Mouse (Mus musculus): ENCODE measurements around the gene Trpm3. TPM values are rescaled to one million over a fixed set of nuclear protein-coding genes. Genes with fewer than 3 reads are reported as not detected.

The Trpm3 gene
- total and polyA plus RNA-seq, 2 experiments from 2014 or later: 0.52 to 0.95 TPM

DNA sequence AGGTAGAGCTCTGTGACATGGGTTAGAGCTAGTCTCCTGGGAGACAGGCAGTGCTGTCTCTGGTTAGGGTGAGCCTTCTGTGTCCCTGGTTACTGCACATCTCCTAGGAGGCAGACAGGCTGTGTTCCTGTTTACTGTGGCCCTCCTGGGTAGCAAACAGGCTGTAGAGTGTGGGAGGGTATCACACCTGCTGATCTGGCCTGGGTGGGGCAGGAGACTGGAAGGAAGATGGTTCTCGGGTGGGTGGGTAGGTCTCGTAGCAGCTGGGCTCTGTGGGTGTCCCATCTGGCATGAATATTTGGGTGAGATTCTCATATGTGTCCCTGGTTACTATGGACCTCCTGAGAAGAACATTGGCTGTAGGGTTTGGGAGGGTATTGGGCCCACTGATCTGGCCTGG lies 658.1 kb downstream of the Trpm3 start:
- Histone ChIP-seq H3K27me3 (ENCODE audit: control insufficient read depth, insufficient read depth, low read length) (no peaks in the 10 kb centered on the region), H3K27ac (ENCODE audit: low read depth) (no peak overlapping the region), H3K36me3 (replicated peaks; ENCODE audit: control insufficient read depth, insufficient read depth, low read length) (no peaks in the 10 kb centered on the region), H3K9me3 (replicated peaks; ENCODE audit: control insufficient read depth, low read length) (no peaks in the 10 kb centered on the region), H3K4me3 (ENCODE audit: low read depth, low read length) (no peak overlapping the region), H3K4me1 (ENCODE audit: control insufficient read depth, insufficient read depth) (no peaks in the 10 kb centered on the region), H3K9ac (replicated peaks; ENCODE audit: low read depth, low read length) (no peak overlapping the region), H3K4me2 (ENCODE audit: low read depth, low read length) (no peak overlapping the region)
- ATAC-seq (ENCODE audit: insufficient read depth, low read depth) (no peak), DNase-seq (ENCODE audit: low spot score) (no peak)
- TF ChIP-seq EP300 (IDR thresholded peaks at IDR 0.05; ENCODE audit: low read depth) (no peak), CTCF (IDR thresholded peaks at IDR 0.05; ENCODE audit: low read depth) (no peak)
- 91% methylated on average over 2 of the region's 2 CpGs for WGBS

DNA sequence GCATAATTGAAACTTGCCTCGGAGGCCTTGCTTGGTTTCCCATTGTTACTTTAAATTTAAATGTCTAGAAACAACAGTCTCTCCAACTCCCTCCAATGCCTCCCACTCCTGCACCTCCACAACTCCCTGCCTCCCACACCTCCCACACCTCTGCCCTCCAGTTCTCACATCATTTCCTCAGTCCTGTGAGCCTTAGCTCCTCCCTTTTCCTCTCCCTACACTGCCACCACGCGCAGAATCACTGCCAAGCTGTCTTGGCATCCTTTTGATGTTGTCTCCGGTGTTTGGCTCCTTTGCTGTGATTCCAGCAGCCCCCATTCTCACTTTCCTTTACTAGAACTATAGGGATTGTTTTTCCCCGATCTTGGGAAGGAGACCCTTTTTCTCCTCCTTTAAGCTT lies 661.6 kb downstream of the Trpm3 start:
- no peaks in the 10 kb centered on the region for H3K4me1 ChIP-seq (ENCODE audit: control insufficient read depth, insufficient read depth)
- H3K9me3 ChIP-seq (replicated peaks; ENCODE audit: control insufficient read depth, low read length): no peaks in the 10 kb centered on the region
- no peak overlapping the region for H3K4me2 ChIP-seq (ENCODE audit: low read depth, low read length)
- no peaks in the 10 kb centered on the region for H3K36me3 ChIP-seq (replicated peaks; ENCODE audit: control insufficient read depth, insufficient read depth, low read length)
- no peak overlapping the region for H3K4me3 ChIP-seq (ENCODE audit: low read depth, low read length)
- no peak overlapping the region for H3K9ac ChIP-seq (replicated peaks; ENCODE audit: low read depth, low read length)
- WGBS: 24% methylated on average over 5 of the region's 5 CpGs
- DNase-seq (ENCODE audit: low spot score): no peak
- no peak overlapping the region for H3K27ac ChIP-seq (ENCODE audit: low read depth)
- no peak for ATAC-seq (ENCODE audit: insufficient read depth, low read depth)
- H3K27me3 ChIP-seq (ENCODE audit: control insufficient read depth, insufficient read depth, low read length): no peaks in the 10 kb centered on the region
- no peak for TF ChIP-seq CTCF (IDR thresholded peaks at IDR 0.05; ENCODE audit: low read depth)
- TF ChIP-seq EP300 (IDR thresholded peaks at IDR 0.05; ENCODE audit: low read depth): no peak

DNA sequence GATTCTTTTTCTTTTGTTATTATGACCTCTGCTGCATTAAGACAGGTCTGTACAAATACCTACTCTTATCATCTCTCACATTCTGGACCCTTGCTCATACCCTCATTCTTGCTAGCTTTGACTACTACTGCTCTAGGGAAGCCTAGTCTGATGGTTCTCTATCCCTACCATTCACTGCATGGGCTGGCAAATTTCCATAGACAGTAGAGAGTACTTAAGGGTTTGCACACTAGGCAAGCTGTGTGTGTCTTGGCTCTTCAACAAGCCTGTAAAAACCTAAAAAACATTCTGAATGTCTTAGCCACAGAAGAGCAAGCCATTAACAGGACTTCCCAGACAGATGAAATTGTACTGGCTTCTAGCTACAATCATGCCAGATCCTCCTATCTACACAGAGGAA lies 664.5 kb downstream of the Trpm3 start:
- H3K27ac ChIP-seq (ENCODE audit: low read depth): no peak overlapping the region
- no peak overlapping the region for H3K9ac ChIP-seq (replicated peaks; ENCODE audit: low read depth, low read length)
- DNase-seq (ENCODE audit: low spot score) (no peak), ATAC-seq (ENCODE audit: insufficient read depth, low read depth) (no peak)
- no peak overlapping the region for H3K4me3 ChIP-seq (ENCODE audit: low read depth, low read length)
- H3K36me3 ChIP-seq (replicated peaks; ENCODE audit: control insufficient read depth, insufficient read depth, low read length): no peaks in the 10 kb centered on the region
- no peak for TF ChIP-seq CTCF (IDR thresholded peaks at IDR 0.05; ENCODE audit: low read depth)
- no peak for TF ChIP-seq EP300 (IDR thresholded peaks at IDR 0.05; ENCODE audit: low read depth)
- no peak overlapping the region for H3K4me2 ChIP-seq (ENCODE audit: low read depth, low read length)
- H3K9me3 ChIP-seq (replicated peaks; ENCODE audit: control insufficient read depth, low read length): no peaks in the 10 kb centered on the region
- H3K4me1 ChIP-seq (ENCODE audit: control insufficient read depth, insufficient read depth): no peaks in the 10 kb centered on the region
- no peaks in the 10 kb centered on the region for H3K27me3 ChIP-seq (ENCODE audit: control insufficient read depth, insufficient read depth, low read length)

DNA sequence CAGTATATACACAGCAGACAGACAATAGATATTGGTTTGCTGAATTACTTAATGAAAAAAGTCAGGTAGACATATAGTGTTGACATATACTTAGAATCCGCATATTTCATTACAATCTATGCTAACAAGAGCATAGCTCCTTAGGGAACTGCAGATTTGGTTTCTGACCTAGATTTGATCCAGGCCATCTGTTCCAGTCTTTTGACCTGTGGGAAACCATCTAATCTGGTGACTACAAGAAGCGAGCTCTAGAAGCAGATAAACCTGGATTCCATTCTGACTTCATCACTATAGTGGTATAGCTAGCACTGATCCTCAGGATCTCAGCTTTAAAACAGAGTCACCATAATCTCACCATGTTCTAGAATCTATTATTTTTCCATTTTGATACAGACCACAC lies 665.5 kb downstream of the Trpm3 start:
- 38% methylated on average over 2 of the region's 2 CpGs for WGBS
- ATAC-seq (ENCODE audit: insufficient read depth, low read depth) (no peak), DNase-seq (ENCODE audit: low spot score) (no peak)
- no peaks in the 10 kb centered on the region for H3K36me3 ChIP-seq (replicated peaks; ENCODE audit: control insufficient read depth, insufficient read depth, low read length)
- no peaks in the 10 kb centered on the region for H3K4me1 ChIP-seq (ENCODE audit: control insufficient read depth, insufficient read depth)
- H3K4me2 ChIP-seq (ENCODE audit: low read depth, low read length): no peak overlapping the region
- no peak overlapping the region for H3K4me3 ChIP-seq (ENCODE audit: low read depth, low read length)
- H3K9me3 ChIP-seq (replicated peaks; ENCODE audit: control insufficient read depth, low read length): no peaks in the 10 kb centered on the region
- no peak overlapping the region for H3K9ac ChIP-seq (replicated peaks; ENCODE audit: low read depth, low read length)
- no peaks in the 10 kb centered on the region for H3K27me3 ChIP-seq (ENCODE audit: control insufficient read depth, insufficient read depth, low read length)
- H3K27ac ChIP-seq (ENCODE audit: low read depth): no peak overlapping the region
- TF ChIP-seq CTCF (IDR thresholded peaks at IDR 0.05; ENCODE audit: low read depth): no peak
- TF ChIP-seq EP300 (IDR thresholded peaks at IDR 0.05; ENCODE audit: low read depth): no peak

DNA sequence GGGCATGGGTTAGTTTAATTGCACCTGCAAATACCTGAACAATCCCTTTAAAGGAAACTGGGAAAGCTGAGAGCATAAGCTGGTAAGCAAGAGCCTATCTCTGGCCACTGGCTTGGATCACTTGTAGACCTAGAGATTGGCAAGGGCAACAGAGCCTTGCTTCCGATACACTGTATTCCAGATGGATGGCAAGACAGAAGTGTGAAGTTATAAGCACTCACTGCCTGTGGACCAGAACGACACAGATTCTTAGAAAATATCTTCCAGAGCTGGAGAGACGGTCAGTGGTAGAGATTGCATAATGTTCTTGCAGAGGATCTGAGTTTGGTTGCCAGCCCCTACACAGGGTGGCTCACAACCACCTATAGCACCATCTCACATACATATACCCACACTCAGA lies 671.4 kb downstream of the Trpm3 start:
- H3K4me1 ChIP-seq (ENCODE audit: control insufficient read depth, insufficient read depth): no peaks in the 10 kb centered on the region
- 83% methylated on average over 3 of the region's 3 CpGs for WGBS
- no peak for TF ChIP-seq EP300 (IDR thresholded peaks at IDR 0.05; ENCODE audit: low read depth)
- H3K9me3 ChIP-seq (replicated peaks; ENCODE audit: control insufficient read depth, low read length): no peaks in the 10 kb centered on the region
- H3K9ac ChIP-seq (replicated peaks; ENCODE audit: low read depth, low read length): no peak overlapping the region
- no peak overlapping the region for H3K4me3 ChIP-seq (ENCODE audit: low read depth, low read length)
- no peak overlapping the region for H3K27ac ChIP-seq (ENCODE audit: low read depth)
- H3K4me2 ChIP-seq (ENCODE audit: low read depth, low read length): no peak overlapping the region
- no peaks in the 10 kb centered on the region for H3K27me3 ChIP-seq (ENCODE audit: control insufficient read depth, insufficient read depth, low read length)
- ATAC-seq (ENCODE audit: insufficient read depth, low read depth) (no peak), DNase-seq (ENCODE audit: low spot score) (no peak)
- no peaks in the 10 kb centered on the region for H3K36me3 ChIP-seq (replicated peaks; ENCODE audit: control insufficient read depth, insufficient read depth, low read length)

DNA sequence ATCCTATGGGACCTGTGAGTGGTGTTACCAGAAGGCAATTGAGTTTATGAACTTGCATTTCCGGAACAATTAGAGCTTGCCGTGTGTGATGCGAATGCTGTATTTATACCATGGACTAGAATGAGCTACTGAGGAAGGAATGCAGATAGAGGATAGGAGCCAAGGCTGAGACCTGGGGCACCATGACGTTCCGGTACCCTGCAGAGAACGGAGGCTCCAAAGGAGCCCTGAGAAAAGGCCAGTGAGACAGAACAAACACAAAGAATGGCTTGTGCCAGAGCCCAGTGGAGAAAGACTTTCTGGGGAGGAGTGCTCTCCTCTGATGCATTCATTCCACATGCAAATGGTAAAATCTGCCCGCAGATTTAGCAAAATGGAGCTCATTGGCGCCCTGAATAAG lies 682.9 kb downstream of the Trpm3 start:
- H3K36me3 ChIP-seq (replicated peaks; ENCODE audit: control insufficient read depth, insufficient read depth, low read length): no peaks in the 10 kb centered on the region
- H3K4me3 ChIP-seq (ENCODE audit: low read depth, low read length): no peak overlapping the region
- TF ChIP-seq EP300 (IDR thresholded peaks at IDR 0.05; ENCODE audit: low read depth): no peak
- no peak for TF ChIP-seq CTCF (IDR thresholded peaks at IDR 0.05; ENCODE audit: low read depth)
- ATAC-seq (ENCODE audit: insufficient read depth, low read depth) (no peak), DNase-seq (ENCODE audit: low spot score) (no peak)
- H3K9me3 ChIP-seq (replicated peaks; ENCODE audit: control insufficient read depth, low read length): no peaks in the 10 kb centered on the region
- no peak overlapping the region for H3K27ac ChIP-seq (ENCODE audit: low read depth)
- H3K4me1 ChIP-seq (ENCODE audit: control insufficient read depth, insufficient read depth): no peaks in the 10 kb centered on the region
- no peak overlapping the region for H3K9ac ChIP-seq (replicated peaks; ENCODE audit: low read depth, low read length)
- H3K4me2 ChIP-seq (ENCODE audit: low read depth, low read length): no peak overlapping the region
- no peaks in the 10 kb centered on the region for H3K27me3 ChIP-seq (ENCODE audit: control insufficient read depth, insufficient read depth, low read length)
- 64% methylated on average over 8 of the region's 8 CpGs for WGBS
